Mouse (Mus musculus) thymus, adult 2 months (tissue): ENCODE measurements around the gene Ceacam20. TPM values are rescaled to one million over a fixed set of nuclear protein-coding genes. Genes with fewer than 3 reads are reported as not detected.

ENCODE experiments used
- DNase-seq: peaks from one replicate; pipeline ENCODE4 v3.0.0; 2021
- H3K27ac ChIP-seq: fragments of 200-500 bp; 2 replicates; pipeline ENCODE4 v1.5.1; 2012; ENCODE audit warnings: low read length, control low read depth; ENCODE audit not compliant: control insufficient read depth, insufficient read depth
- H3K27me3 ChIP-seq: fragments of 200-500 bp; 2 replicates; pipeline ENCODE4 v1.6.1; 2012; ENCODE audit warnings: mild to moderate bottlenecking, low read length, moderate library complexity, mixed read lengths; ENCODE audit not compliant: control insufficient read depth, insufficient read depth
- H3K36me3 ChIP-seq: fragments of 200-500 bp; 2 replicates; pipeline ENCODE4 v1.6.1; 2012; ENCODE audit warnings: mild to moderate bottlenecking, low read length, moderate library complexity; ENCODE audit not compliant: control insufficient read depth, insufficient read depth
- H3K4me1 ChIP-seq: fragments of 200-500 bp; replicated peaks from 2 replicates; pipeline ENCODE4 v1.6.1; 2012; ENCODE audit warnings: low read length; ENCODE audit not compliant: control insufficient read depth, insufficient read depth
- H3K4me3 ChIP-seq: fragments of 200-500 bp; 2 replicates; pipeline ENCODE4 v1.5.1; 2012; ENCODE audit warnings: mild to moderate bottlenecking, low read length, control low read depth, moderate library complexity; ENCODE audit not compliant: control insufficient read depth, insufficient read depth
- CTCF ChIP-seq: fragments of 200-500 bp; IDR thresholded peaks from 2 replicates; pipeline ENCODE4 v1.5.1; 2012; ENCODE audit warnings: mild to moderate bottlenecking, control low read depth, low read length, moderate library complexity, borderline replicate concordance; ENCODE audit not compliant: control insufficient read depth, poor library complexity, insufficient read depth; ENCODE audit errors: extremely low read depth
- POLR2A ChIP-seq: fragments of 200-500 bp; IDR thresholded peaks from 2 replicates; pipeline ENCODE4 v1.6.1; 2012; ENCODE audit warnings: mild to moderate bottlenecking, low read length, control low read depth, moderate library complexity; ENCODE audit not compliant: control insufficient read depth, poor library complexity, insufficient read depth; ENCODE audit errors: extremely low read depth
- WGBS: fragments of 180-500 bp; shearing (Covaris S2); methylation state at CpG from one replicate; pipeline ENCODE4 v1.1.7; 2018; 5-methylcytosine and 5-hydroxymethylcytosine counted together
- polyA plus RNA-seq: library from polyadenylated mRNA; depleted of rRNA; stranded (reverse); fragments of >200 nt; gene quantifications from 2 replicates; pipeline ENCODE4 v1.2.3, GENCODE M21; 2012

The Ceacam20 gene
- polyA plus RNA-seq, 1 experiment, result 0.49 TPM

GRCm38 (mm10) chr7:19935961-19936360 lies 29.3 kb upstream of the Ceacam20 start:
- H3K4me1 ChIP-seq, result peaks cover 75% of the 10 kb centered on the region
- H3K27ac ChIP-seq, result peak overlapping the region; percentile 94
- TF ChIP-seq CTCF (no peak), POLR2A (no peak)
- DNase-seq, result no peak
- H3K36me3 ChIP-seq, result no peaks in the 10 kb centered on the region
- no peak overlapping the region for H3K4me3 ChIP-seq
- 73% methylated on average over 6 of the region's 6 CpGs for WGBS
- no peaks in the 10 kb centered on the region for H3K27me3 ChIP-seq

GRCm38 (mm10) chr7:19937229-19937821 lies 27.9 kb upstream of the Ceacam20 start:
- Histone ChIP-seq H3K36me3 (no peaks in the 10 kb centered on the region), H3K27ac (no peak overlapping the region), H3K4me3 (no peak overlapping the region), H3K27me3 (no peaks in the 10 kb centered on the region), H3K4me1 (peaks cover 74% of the 10 kb centered on the region)
- no peak for TF ChIP-seq CTCF
- no peak for TF ChIP-seq POLR2A
- 84% methylated on average over 11 of the region's 11 CpGs for WGBS
- DNase-seq, result no peak

- H3K4me3 ChIP-seq, result no peak overlapping the region
- H3K4me1 ChIP-seq, result peaks cover 70% of the 10 kb centered on the region
- no peaks in the 10 kb centered on the region for H3K27me3 ChIP-seq
- WGBS, result 38% methylated on average over 12 of the region's 12 CpGs
- H3K27ac ChIP-seq, result peak overlapping the region; percentile 89
- TF ChIP-seq CTCF (no peak), POLR2A (no peak)
- no peaks in the 10 kb centered on the region for H3K36me3 ChIP-seq
- peak; percentile 72 for DNase-seq
Observed at GRCm38 (mm10) chr7:19939555-19940235, 25.5 kb upstream of the Ceacam20 start.

- no peaks in the 10 kb centered on the region for H3K27me3 ChIP-seq
- H3K4me1 ChIP-seq, result peaks cover 68% of the 10 kb centered on the region
- no peak overlapping the region for H3K4me3 ChIP-seq
- peak overlapping the region; percentile 99 for H3K27ac ChIP-seq
- H3K36me3 ChIP-seq, result no peaks in the 10 kb centered on the region
- peak; percentile 61 for DNase-seq
- WGBS, result 14% methylated on average over 6 of the region's 6 CpGs
- TF ChIP-seq CTCF (no peak), POLR2A (no peak)
Observed at GRCm38 (mm10) chr7:19940256-19940655, 25.0 kb upstream of the Ceacam20 start.

- Histone ChIP-seq H3K36me3 (no peaks in the 10 kb centered on the region), H3K4me1 (peaks cover 77% of the 10 kb centered on the region), H3K27me3 (no peaks in the 10 kb centered on the region), H3K4me3 (no peak overlapping the region), H3K27ac (peak overlapping the region; percentile 38; the same call in 1 of the 2 replicates)
- DNase-seq, result no peak
- WGBS, result 99% methylated on average over 8 of the region's 8 CpGs
- no peak for TF ChIP-seq CTCF
- no peak for TF ChIP-seq POLR2A
Observed at GRCm38 (mm10) chr7:19944709-19945108, 20.5 kb upstream of the Ceacam20 start.

- TF ChIP-seq POLR2A (no peak), CTCF (no peak)
- Histone ChIP-seq H3K27me3 (no peaks in the 10 kb centered on the region), H3K4me1 (peaks cover 78% of the 10 kb centered on the region), H3K27ac (peak overlapping the region; percentile 96), H3K36me3 (no peaks in the 10 kb centered on the region), H3K4me3 (no peak overlapping the region)
- no peak for DNase-seq
- WGBS, result 86% methylated on average over 5 of the region's 5 CpGs
Observed at GRCm38 (mm10) chr7:19945201-19945600, 20.0 kb upstream of the Ceacam20 start.

- no peaks in the 10 kb centered on the region for H3K27me3 ChIP-seq
- peak; percentile 65 for DNase-seq
- no peak for TF ChIP-seq CTCF
- TF ChIP-seq POLR2A, result no peak
- no peak overlapping the region for H3K4me3 ChIP-seq
- WGBS, result 31% methylated on average over 13 of the region's 13 CpGs
- no peaks in the 10 kb centered on the region for H3K36me3 ChIP-seq
- H3K27ac ChIP-seq, result peak overlapping the region; percentile 96
- H3K4me1 ChIP-seq, result peaks cover 77% of the 10 kb centered on the region
Observed at GRCm38 (mm10) chr7:19945821-19946515, 19.2 kb upstream of the Ceacam20 start.
